Mouse (Mus musculus) stomach, adult 2 months (tissue): ENCODE measurements around the gene Olfr263. TPM values are rescaled to one million over a fixed set of nuclear protein-coding genes. Genes with fewer than 3 reads are reported as not detected.

Source experiments
- polyA plus RNA-seq: library from polyadenylated mRNA; depleted of rRNA; stranded (reverse); fragments of >200 nt; gene quantifications from 2 replicates; pipeline ENCODE4 v1.2.3, GENCODE M21; 2012; rRNA removed

Olfr263 gene
- not detected in 2 replicates for polyA plus RNA-seq

DNA sequence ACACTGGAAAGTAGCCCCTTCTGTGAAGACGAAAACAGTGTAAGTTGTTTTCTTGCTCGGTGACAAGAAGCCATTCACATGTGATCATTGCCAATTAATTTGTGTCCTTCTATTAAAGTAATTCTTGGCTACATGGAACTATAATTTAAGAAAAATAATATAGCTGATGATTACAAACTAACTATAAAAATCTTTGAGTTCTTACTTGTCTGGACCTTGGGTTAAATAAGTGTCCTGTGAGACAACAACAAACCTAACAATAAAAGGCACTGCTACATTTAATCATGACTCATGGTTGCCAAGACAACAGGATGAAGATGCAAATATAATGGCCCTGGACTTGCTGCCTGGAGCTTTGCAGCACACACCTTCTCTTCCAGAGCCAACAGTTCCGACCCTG is at the start of gene Olfr263:
Gene Olfr263 (plus strand): TSS at position 301 of the 400 bp plus-strand sequence.

DNA sequence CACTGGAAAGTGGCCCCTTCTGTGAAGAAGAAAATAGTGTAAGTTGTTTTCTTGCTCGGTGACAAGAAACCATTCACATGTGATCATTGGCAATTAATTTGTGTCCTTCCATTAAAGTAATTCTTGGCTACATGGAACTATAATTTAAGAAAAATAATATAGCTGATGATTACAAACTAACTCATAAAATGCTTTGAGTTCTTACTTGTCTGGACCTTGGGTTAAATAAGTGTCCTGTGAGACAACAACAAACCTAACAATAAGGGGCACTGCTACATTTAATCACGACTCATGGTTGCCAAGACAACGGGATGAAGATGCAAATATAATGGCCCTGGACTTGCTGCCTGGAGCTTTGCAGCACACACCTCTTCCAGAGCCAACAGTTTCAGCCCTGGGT is 18.3 kb upstream of the Olfr263 start, which contains the start of gene Olfr1369-ps1:
Gene Olfr1369-ps1 (plus strand): TSS at position 301 of the 400 bp plus-strand sequence.

DNA sequence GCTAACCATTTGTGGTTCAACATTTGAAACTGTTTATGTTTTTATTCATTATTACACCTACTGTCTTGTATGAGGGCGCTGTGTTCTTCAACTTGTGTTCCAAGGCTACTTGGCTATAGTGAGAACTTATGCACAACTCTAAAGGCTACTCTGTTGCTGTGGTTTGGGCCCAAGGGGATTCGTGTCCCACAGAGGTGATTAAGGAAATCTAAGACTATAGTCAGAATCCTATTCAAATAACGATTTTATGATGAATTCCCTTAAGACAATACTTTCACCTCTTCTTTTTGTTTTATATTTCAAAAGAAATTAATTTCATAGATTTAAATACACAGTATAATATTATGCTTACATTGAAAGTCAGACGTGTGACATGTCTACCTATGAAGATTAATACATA is 16.3 kb downstream of the Olfr263 start, which contains the start of gene Olfr1368:
Gene Olfr1368 (minus strand): TSS at position 101 of the 400 bp plus-strand sequence.

GRCm38 (mm10) chr13:21179367-21179723 is 49.9 kb downstream of the Olfr263 start, which contains the start of gene Trim27:
Gene Trim27, plus strand, starts transcription at chr13:21179445.

Other genes starting within 250 kb of the Olfr263 start
- gene Olfr1370, start 54.7 kb upstream of the Olfr263 start, polyA plus RNA-seq = not detected in 2 replicates
- not detected in 2 replicates for gene Olfr1369-ps1, start 18.2 kb upstream of the Olfr263 start, polyA plus RNA-seq
- gene Olfr1368, start 16.2 kb downstream of the Olfr263 start, polyA plus RNA-seq = not detected in 2 replicates
- gene Trim27, start 49.8 kb downstream of the Olfr263 start, polyA plus RNA-seq = 44.4 and 70.6 TPM in 2 replicates
- gene Gpx5, start 163.1 kb downstream of the Olfr263 start, polyA plus RNA-seq = 3.3 TPM in 1 of 2 replicates, not detected in the other
- gene Gpx6, start 182.5 kb downstream of the Olfr263 start, polyA plus RNA-seq = not detected in 2 replicates
- gene Olfr1367, start 217.3 kb downstream of the Olfr263 start, polyA plus RNA-seq = not detected in 2 replicates
- 0.09 and 0.19 TPM in 2 replicates for gene Zscan12, start 233.2 kb downstream of the Olfr263 start, polyA plus RNA-seq